11 mouse cellular contexts compared by ENCODE assay signal in genomic region chr15:83165526-83166315, GRCm38 (mm10). TPM values are rescaled to one million over a fixed set of nuclear protein-coding genes. Genes with fewer than 3 reads are reported as not detected.
A peak's percentile ranks its signal among the peaks of the same experiment; 100 is the strongest.
DNase-seq lines count a peak whose midpoint lies in the region; ATAC-seq and TF ChIP-seq lines count a peak whose summit lies in the region.
"Had no signal": no experiment of that assay in that cellular context is flagged by ENCODE, and none has a peak within 500 bp of the region (broad histone marks: within the 10 kb centered on the region; RNA-seq: fewer than 3 reads in every experiment).

No protein-coding gene starts in this region.

- peak overlapping the region; percentile 43 for H3K4me2 ChIP-seq in liver, embryonic 11.5 days
- no peak overlapping the region for H3K4me2 ChIP-seq in stomach, postnatal 0 days (replicated peaks; ENCODE audit: low read depth)
- H3K4me2 ChIP-seq: midbrain, embryonic 13.5 days had no signal

- H3K4me1 ChIP-seq in megakaryocyte, embryonic 14.5 days, result peaks cover 83% of the 10 kb centered on the region
- H3K4me1 ChIP-seq in liver, embryonic 11.5 days (replicated peaks; ENCODE audit: control insufficient read depth, insufficient read depth, low read length), result peaks cover 58% of the 10 kb centered on the region
- peaks cover 14% of the 10 kb centered on the region for H3K4me1 ChIP-seq in stomach, postnatal 0 days (replicated peaks; ENCODE audit: control insufficient read depth, insufficient read depth)

- peak; percentile 89 for DNase-seq in heart, adult 11 months
- no peak for DNase-seq in heart, postnatal 36 days
- DNase-seq in liver, embryonic 11.5 days (ENCODE audit: low spot score), result no peak
- DNase-seq in stomach, postnatal 0 days (ENCODE audit: low spot score), result no peak
- no peak for DNase-seq in thymus, postnatal 36 days
- DNase-seq: cerebellum, postnatal 36 days; forebrain, postnatal 0 days; thymus, adult 18-20 months had no signal

- TF ChIP-seq EP300 in stomach, postnatal 0 days (optimal IDR thresholded peaks at IDR 0.05), result no peak

- no peak for TF ChIP-seq CTCF in stomach, postnatal 0 days (IDR thresholded peaks at IDR 0.05; ENCODE audit: low read depth)

- no peaks in the 10 kb centered on the region for H3K27me3 ChIP-seq in megakaryocyte, embryonic 14.5 days (replicated peaks)
- no peaks in the 10 kb centered on the region for H3K27me3 ChIP-seq in liver, embryonic 11.5 days (replicated peaks; ENCODE audit: control insufficient read depth, insufficient read depth, low read length)
- no peaks in the 10 kb centered on the region for H3K27me3 ChIP-seq in stomach, postnatal 0 days (ENCODE audit: control insufficient read depth, insufficient read depth, low read length)
- H3K27me3 ChIP-seq: midbrain, embryonic 13.5 days had no signal

- H3K9ac ChIP-seq in liver, embryonic 11.5 days (ENCODE audit: low read depth, low read length), result no peak overlapping the region
- no peak overlapping the region for H3K9ac ChIP-seq in stomach, postnatal 0 days (ENCODE audit: low read length)
- H3K9ac ChIP-seq: forebrain, postnatal 0 days; midbrain, embryonic 13.5 days had no signal

- ATAC-seq in megakaryocyte, adult 5-6 weeks (ENCODE audit: poor library complexity, severe bottlenecking), result no peak
- ATAC-seq in liver, embryonic 11.5 days (replicated peaks; ENCODE audit: low FRiP score), result no peak
- ATAC-seq in stomach, postnatal 0 days (ENCODE audit: low FRiP score, low TSS enrichment), result no peak
- ATAC-seq: midbrain, embryonic 13.5 days had no signal

- H3K9me3 ChIP-seq in megakaryocyte, embryonic 14.5 days, result no peaks in the 10 kb centered on the region
- no peaks in the 10 kb centered on the region for H3K9me3 ChIP-seq in liver, embryonic 11.5 days (ENCODE audit: control insufficient read depth, low read length)
- no peaks in the 10 kb centered on the region for H3K9me3 ChIP-seq in stomach, postnatal 0 days (ENCODE audit: control insufficient read depth, low read length)
- H3K9me3 ChIP-seq: midbrain, embryonic 13.5 days had no signal

- peaks cover 75% of the 10 kb centered on the region for H3K36me3 ChIP-seq in megakaryocyte, embryonic 14.5 days (replicated peaks; ENCODE audit: low read length)
- H3K36me3 ChIP-seq in liver, embryonic 11.5 days (ENCODE audit: control insufficient read depth, insufficient read depth, low read length), result peaks cover 16% of the 10 kb centered on the region
- peaks cover 4% of the 10 kb centered on the region for H3K36me3 ChIP-seq in stomach, postnatal 0 days (ENCODE audit: control insufficient read depth, insufficient read depth, low read length)

- 88% methylated on average over 13 of the region's 13 CpGs for WGBS in liver, embryonic 11.5 days
- WGBS in stomach, postnatal 0 days, result 86% methylated on average over 13 of the region's 13 CpGs

- intact Hi-C loops in heart, postnatal 36 days (cut with DNase I), result no loop called here

- H3K27ac ChIP-seq in liver, embryonic 11.5 days (ENCODE audit: low read depth, low read length), result peak overlapping the region; percentile 73
- H3K27ac ChIP-seq in stomach, postnatal 0 days (replicated peaks), result peak overlapping the region; percentile 90
- H3K27ac ChIP-seq: midbrain, embryonic 13.5 days had no signal

- peak overlapping the region; percentile 78 for H3K4me3 ChIP-seq in megakaryocyte, embryonic 14.5 days (replicated peaks)
- no peak overlapping the region for H3K4me3 ChIP-seq in liver, embryonic 11.5 days (ENCODE audit: low read depth, low read length)
- H3K4me3 ChIP-seq in stomach, postnatal 0 days (ENCODE audit: low read depth, low read length), result no peak overlapping the region
- H3K4me3 ChIP-seq: midbrain, embryonic 13.5 days had no signal

RNA-seq across cellular contexts. Expression of gene Cyb5r3, which starts 6.7 kb away (rescaled TPM):
- total RNA-seq in heart, postnatal 36 days (2021), result 10 to 100 TPM; 88.0 to 94.8 TPM
- 127 and 215 TPM in 2 replicates for polyA plus RNA-seq in megakaryocyte, embryonic 14.5 days (2012; ENCODE audit: insufficient read depth, low replicate concordance)
- total RNA-seq in megakaryocyte, adult 5-6 weeks (2015), result 42.8 and 44.7 TPM in 2 replicates
- total RNA-seq in megakaryocyte, adult 5-6 weeks (2017), result 21.0 and 24.5 TPM in 2 replicates
- polyA plus RNA-seq in liver, embryonic 11.5 days (2014; fragmentation: Nextera tagmentation; extraction: Ambion mirVana), result 210 and 219 TPM in 2 replicates
- polyA plus RNA-seq in stomach, postnatal 0 days (2015; fragmentation: Nextera tagmentation; extraction: Ambion mirVana), result 117 and 145 TPM in 2 replicates

RNA-seq across cellular contexts. Expression of gene Poldip3, which starts 16.5 kb away (rescaled TPM):
- total RNA-seq in heart, postnatal 36 days (2021), result 10 to 100 TPM; 26.6 to 29.1 TPM
- 69.1 and 81.7 TPM in 2 replicates for polyA plus RNA-seq in megakaryocyte, embryonic 14.5 days (2012; ENCODE audit: insufficient read depth, low replicate concordance)
- total RNA-seq in megakaryocyte, adult 5-6 weeks (2015), result 41.5 and 45.2 TPM in 2 replicates
- 96.6 and 118 TPM in 2 replicates for total RNA-seq in megakaryocyte, adult 5-6 weeks (2017)
- 117 and 127 TPM in 2 replicates for polyA plus RNA-seq in liver, embryonic 11.5 days (2014; fragmentation: Nextera tagmentation; extraction: Ambion mirVana)
- 56.3 and 58.7 TPM in 2 replicates for polyA plus RNA-seq in stomach, postnatal 0 days (2015; fragmentation: Nextera tagmentation; extraction: Ambion mirVana)

RNA-seq across cellular contexts. Expression of gene Rrp7a, which starts 43.1 kb away (rescaled TPM):
- total RNA-seq in heart, postnatal 36 days (2021), result 10 to 100 TPM; 42.3 to 42.8 TPM
- 23.5 and 59.4 TPM in 2 replicates for polyA plus RNA-seq in megakaryocyte, embryonic 14.5 days (2012; ENCODE audit: insufficient read depth, low replicate concordance)
- 17.5 and 21.2 TPM in 2 replicates for total RNA-seq in megakaryocyte, adult 5-6 weeks (2015)
- total RNA-seq in megakaryocyte, adult 5-6 weeks (2017), result 50.8 and 57.9 TPM in 2 replicates
- polyA plus RNA-seq in liver, embryonic 11.5 days (2014; fragmentation: Nextera tagmentation; extraction: Ambion mirVana), result 71.1 and 77.6 TPM in 2 replicates
- polyA plus RNA-seq in stomach, postnatal 0 days (2015; fragmentation: Nextera tagmentation; extraction: Ambion mirVana), result 39.9 and 44.8 TPM in 2 replicates
